Mouse (Mus musculus) liver, embryonic 14.5 days (tissue): Measurements from ENCODE around the gene Mtmr3. TPM values are rescaled to one million over a fixed set of nuclear protein-coding genes. Genes with fewer than 3 reads are reported as not detected.
A peak's percentile ranks its signal among the peaks of the same experiment; 100 is the strongest.

ENCODE experiments used
- ATAC-seq: fragments of 200-750 bp; cut with Nextera tagmentation; 2 replicates; pipeline ENCODE4 v1.8.0; 2017; ENCODE audit warnings: moderate number of reproducible peaks, mild to moderate bottlenecking, moderate library complexity; ENCODE audit not compliant: insufficient read depth
- DNase-seq, 3 experiments: peaks; one replicate each; pipeline ENCODE4 v3.0.0-alpha.2; 2012 to 2013; ENCODE audit warnings: low read depth in 3 of 3, low spot score in 3 of 3
- H3K27ac ChIP-seq: fragments of 300-500 bp; sonication (generic); 2 replicates; pipeline ENCODE4 v1.5.1; 2014; ENCODE audit warnings: moderate library complexity, mild to moderate bottlenecking, control low read depth, inconsistent platforms
- H3K27me3 ChIP-seq: fragments of 300-500 bp; sonication (generic); 2 replicates; pipeline ENCODE4 v1.6.1; 2014; ENCODE audit warnings: mild to moderate bottlenecking, low read length, moderate library complexity; ENCODE audit not compliant: control insufficient read depth, insufficient read depth
- H3K36me3 ChIP-seq: fragments of 300-500 bp; sonication (generic); replicated peaks from 2 replicates; pipeline ENCODE4 v1.6.1; 2014; ENCODE audit warnings: low read depth; ENCODE audit not compliant: control insufficient read depth, insufficient read depth
- H3K4me1 ChIP-seq, 2 experiments: fragments of 200-500 bp in 1 of 2; fragments of 300-500 bp in 1 of 2; sonication (generic) in 1 of 2; replicated peaks; 2 replicates each; pipeline ENCODE4 v1.6.1; 2012 to 2014; ENCODE audit warnings: antibody characterized with exemption in 1 of 2, inconsistent platforms in 1 of 2, low read length in 1 of 2; ENCODE audit not compliant: control insufficient read depth in 2 of 2, insufficient read depth in 2 of 2
- H3K4me2 ChIP-seq: fragments of 300-500 bp; sonication (generic); 2 replicates; pipeline ENCODE4 v1.6.1; 2014; ENCODE audit warnings: low read depth, mild to moderate bottlenecking, control low read depth, moderate library complexity
- H3K4me3 ChIP-seq, 2 experiments: fragments of 200-500 bp in 1 of 2; fragments of 300-500 bp in 1 of 2; sonication (generic) in 1 of 2; 2 replicates each; pipeline ENCODE4 v1.5.1; 2012 to 2014; ENCODE audit warnings: low read depth in 2 of 2, low read length in 2 of 2, mild to moderate bottlenecking in 2 of 2, control low read depth in 1 of 2, inconsistent platforms in 1 of 2, moderate library complexity in 1 of 2; ENCODE audit not compliant: insufficient read depth in 1 of 2
- H3K9ac ChIP-seq: fragments of 300-500 bp; sonication (generic); replicated peaks from 2 replicates; pipeline ENCODE4 v1.6.1; 2014; ENCODE audit warnings: mild to moderate bottlenecking, control low read depth, moderate library complexity
- H3K9me3 ChIP-seq: fragments of 300-500 bp; sonication (generic); 2 replicates; pipeline ENCODE4 v1.6.1; 2016; ENCODE audit warnings: low read length, mixed read lengths; ENCODE audit not compliant: control insufficient read depth
- CTCF ChIP-seq: IDR thresholded peaks from 2 replicates; pipeline ENCODE4 v1.5.1; 2016; ENCODE audit warnings: antibody characterized with exemption, low read depth, control low read depth
- EP300 ChIP-seq: IDR thresholded peaks from 2 replicates; pipeline ENCODE4 v1.6.1; 2016; ENCODE audit warnings: antibody characterized with exemption, low read depth
- WGBS: fragments of 180-500 bp; shearing (Covaris S2); extraction: QIAGEN DNeasy Blood & Tissue Kit; methylation state at CpG from one replicate; pipeline ENCODE4 v1.1.7; 2014; ENCODE audit not compliant: insufficient replicate concordance; 5-methylcytosine and 5-hydroxymethylcytosine counted together
- polyA plus RNA-seq, 2 experiments: library from polyadenylated mRNA; depleted of rRNA in 1 of 2; stranded (reverse) in 1 of 2; unstranded in 1 of 2; fragments of >200 nt; fragmentation: Nextera tagmentation in 1 of 2; extraction: Ambion mirVana in 1 of 2; gene quantifications; 2 replicates each; pipeline versions ENCODE4 v1.2.1 to v1.2.3; 2012 to 2014

The Mtmr3 gene
- polyA plus RNA-seq (2012; rRNA removed) (18.0 and 20.3 TPM in 2 replicates), polyA plus RNA-seq (2014; fragmentation: Nextera tagmentation; extraction: Ambion mirVana) (24.3 and 27.2 TPM in 2 replicates)

GRCm38 (mm10) chr11:4594608-4595500 lies at the start of gene Mtmr3:
Gene Mtmr3 (minus strand): TSS chr11:4594863.
- no peaks in the 10 kb centered on the region; the same call in 1 of the 2 replicates for H3K36me3 ChIP-seq
- no peaks in the 10 kb centered on the region for H3K9me3 ChIP-seq
- H3K9ac ChIP-seq, result peak within 1 kb of the TSS; percentile 100
- peak within 1 kb of the TSS; percentile 80 for H3K27ac ChIP-seq
- H3K4me1 ChIP-seq, result peaks cover 20% of the 10 kb centered on the region in 2 experiments
- WGBS, result 3% methylated on average over 53 of the region's 53 CpGs
- DNase-seq (peak; percentile 90 to 91 (median 91)), ATAC-seq (peak; percentile 93)
- H3K4me2 ChIP-seq, result peak within 1 kb of the TSS; percentile 77
- no peaks in the 10 kb centered on the region for H3K27me3 ChIP-seq
- peak within 1 kb of the TSS; percentile 89 to 95 for H3K4me3 ChIP-seq
- no peak for TF ChIP-seq EP300
- 0 out of 2 replicates have a peak, but pooled peaks have one; percentile 5 for TF ChIP-seq CTCF

GRCm38 (mm10) chr11:4643722-4644121 lies 49.1 kb upstream of the Mtmr3 start:
- Histone ChIP-seq H3K27me3 (no peaks in the 10 kb centered on the region), H3K27ac (no peak overlapping the region), H3K4me2 (no peak overlapping the region), H3K36me3 (peaks cover 25% of the 10 kb centered on the region), H3K4me3 (no peak overlapping the region), H3K9me3 (no peaks in the 10 kb centered on the region), H3K9ac (no peak overlapping the region), H3K4me1 (peaks cover 6 to 7% of the 10 kb centered on the region in 2 experiments)
- TF ChIP-seq CTCF, result no peak
- TF ChIP-seq EP300, result no peak
- ATAC-seq (no peak), DNase-seq (no peak)
- WGBS, result 67% methylated on average over 5 of the region's 5 CpGs

- no peak for DNase-seq
- ATAC-seq, result no peak
- Histone ChIP-seq H3K9me3 (no peaks in the 10 kb centered on the region), H3K4me3 (no peak overlapping the region), H3K27me3 (no peaks in the 10 kb centered on the region), H3K9ac (no peak overlapping the region), H3K36me3 (peaks cover 4% of the 10 kb centered on the region; the same call in 1 of the 2 replicates), H3K27ac (no peak overlapping the region), H3K4me2 (no peak overlapping the region), H3K4me1 (peaks cover 16 to 17% of the 10 kb centered on the region in 2 experiments)
- TF ChIP-seq CTCF (no peak), EP300 (no peak)
Observed at GRCm38 (mm10) chr11:4641185-4641584, 46.5 kb upstream of the Mtmr3 start.

- H3K9me3 ChIP-seq, result no peaks in the 10 kb centered on the region
- TF ChIP-seq CTCF, result no peak
- no peak for TF ChIP-seq EP300
- ATAC-seq (peak; percentile 20; the same call in 1 of the 2 replicates), DNase-seq (no peak)
- H3K4me2 ChIP-seq, result peak overlapping the region; percentile 87
- no peaks in the 10 kb centered on the region for H3K27me3 ChIP-seq
- peak overlapping the region; percentile 82 for H3K9ac ChIP-seq
- WGBS, result 13% methylated on average over 7 of the region's 7 CpGs
- peaks cover 22 to 24% of the 10 kb centered on the region in 2 experiments for H3K4me1 ChIP-seq
- peak overlapping the region; percentile 73 for H3K27ac ChIP-seq
- H3K36me3 ChIP-seq, result peaks cover 4% of the 10 kb centered on the region; the same call in 1 of the 2 replicates
- H3K4me3 ChIP-seq, result peak overlapping the region; percentile 82 to 91
Observed at GRCm38 (mm10) chr11:4638261-4638660, 43.6 kb upstream of the Mtmr3 start.
